Mouse (Mus musculus): Measurements from ENCODE around the gene Fam184a.
"Not testable (repeated sequence)": the region's sequence is repeated elsewhere in the genome, so short reads cannot be mapped to it uniquely, and the experiment has no call there.

Fam184a gene

DNA sequence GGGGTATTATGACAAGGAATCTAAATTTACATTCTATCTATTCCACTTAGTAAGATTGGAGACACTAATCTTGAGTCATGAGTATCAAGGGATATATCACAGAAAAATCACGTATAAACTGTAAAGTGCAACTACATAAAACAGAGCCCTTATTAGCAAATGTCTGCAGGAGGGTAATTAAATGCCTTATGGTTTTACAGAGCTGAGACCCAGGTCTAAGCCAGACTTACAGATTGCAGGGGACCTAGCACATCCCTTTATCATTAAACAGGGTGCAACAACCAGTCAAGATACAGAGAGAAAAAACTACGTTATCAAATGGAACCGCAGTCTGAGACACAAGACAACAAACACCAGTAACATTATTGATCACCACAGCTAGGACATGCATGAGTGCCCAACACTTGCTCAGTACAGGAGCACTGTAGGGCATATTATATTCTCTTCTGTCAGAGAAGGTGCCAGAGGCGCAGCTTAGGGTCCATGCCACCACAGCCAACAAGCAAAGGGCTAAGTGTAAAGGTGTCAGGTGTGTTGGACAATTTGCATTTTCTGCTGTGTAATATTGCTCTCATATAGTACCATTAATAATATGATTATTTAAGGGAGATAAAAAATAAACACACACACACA is 61.9 kb downstream of the Fam184a start:
- DNase-seq (ENCODE audit: low spot score) = no peak

DNA sequence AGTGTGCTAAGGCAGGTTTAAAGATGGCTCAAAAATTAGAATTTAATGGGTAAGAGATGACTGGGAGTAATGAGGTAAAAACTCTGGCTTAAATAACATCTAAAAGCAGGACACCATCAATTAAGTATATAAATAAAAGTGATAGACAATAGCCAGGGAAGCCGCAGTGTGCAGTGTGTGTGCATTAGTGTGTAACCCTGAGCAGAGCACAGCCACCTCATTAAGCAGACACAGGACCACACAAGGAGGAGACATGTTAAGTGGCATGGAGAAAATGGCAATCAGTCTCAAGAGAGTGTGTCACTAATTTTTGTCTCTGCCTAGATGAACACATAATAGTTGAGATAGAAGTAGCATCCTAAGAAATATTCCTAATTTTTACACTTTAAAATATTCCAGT is 62.4 kb downstream of the Fam184a start:
- DNase-seq (ENCODE audit: low spot score) = no peak

DNA sequence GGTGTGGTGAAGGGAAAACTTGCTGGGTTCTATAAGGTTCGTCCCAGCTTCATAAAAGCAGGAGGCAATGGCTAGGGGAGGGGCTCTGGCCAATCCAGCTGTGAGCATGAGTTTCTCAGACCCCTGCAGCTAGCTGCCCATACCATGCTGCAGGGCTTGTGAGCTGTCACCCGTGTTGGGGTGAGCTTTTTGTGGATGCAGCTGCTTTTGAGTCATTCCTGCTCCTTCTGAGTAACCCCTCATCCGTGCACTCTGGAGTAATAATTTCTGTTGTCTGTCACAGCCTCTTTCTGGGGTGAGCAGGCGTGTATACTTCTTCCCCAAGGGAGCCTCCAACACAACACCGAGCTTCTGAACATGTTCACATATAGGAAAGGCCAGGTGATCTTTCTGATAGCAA is 63.0 kb downstream of the Fam184a start:
- no peak for DNase-seq (ENCODE audit: low spot score)

DNA sequence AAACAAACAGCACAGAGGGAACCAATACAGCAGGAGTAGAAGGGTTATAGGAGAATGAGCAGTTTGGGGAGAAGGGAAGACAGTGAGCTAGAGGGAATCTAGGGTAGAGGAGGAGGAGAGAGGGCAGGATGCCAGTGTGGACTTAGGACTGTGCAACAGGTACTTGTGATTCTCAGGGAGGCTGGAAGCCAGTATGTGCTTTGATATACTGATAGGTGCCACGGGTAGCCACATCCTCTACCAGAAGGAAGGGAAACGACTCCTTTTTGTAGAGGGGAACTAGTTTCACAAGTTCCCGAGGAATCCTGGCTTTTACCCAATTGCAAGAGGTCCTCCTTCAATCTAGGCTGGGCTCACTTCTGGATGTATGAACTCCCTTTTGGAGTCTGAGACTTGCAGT is 65.1 kb downstream of the Fam184a start:
- DNase-seq (ENCODE audit: low spot score) = no peak

DNA sequence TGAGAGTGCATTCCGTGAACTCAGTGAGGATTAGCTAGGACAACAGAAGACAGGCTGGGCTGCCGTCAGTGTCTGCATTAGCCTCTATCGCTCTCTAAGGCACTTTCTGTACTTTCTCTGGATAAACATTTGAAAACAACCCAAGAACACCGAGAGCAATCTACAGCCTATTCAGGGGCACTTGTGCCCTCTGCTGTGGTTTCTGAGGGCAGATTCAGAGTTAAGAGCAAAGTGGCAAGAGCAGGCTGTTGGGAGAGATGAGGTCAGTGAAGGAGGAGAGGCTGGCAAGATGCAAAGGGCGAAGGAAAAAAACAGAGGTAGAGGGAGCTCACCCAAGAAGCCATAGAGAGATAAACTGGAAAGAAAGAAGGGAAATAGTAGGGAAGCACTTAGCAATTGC is 67.7 kb downstream of the Fam184a start:
- DNase-seq (ENCODE audit: low spot score) = no peak

DNA sequence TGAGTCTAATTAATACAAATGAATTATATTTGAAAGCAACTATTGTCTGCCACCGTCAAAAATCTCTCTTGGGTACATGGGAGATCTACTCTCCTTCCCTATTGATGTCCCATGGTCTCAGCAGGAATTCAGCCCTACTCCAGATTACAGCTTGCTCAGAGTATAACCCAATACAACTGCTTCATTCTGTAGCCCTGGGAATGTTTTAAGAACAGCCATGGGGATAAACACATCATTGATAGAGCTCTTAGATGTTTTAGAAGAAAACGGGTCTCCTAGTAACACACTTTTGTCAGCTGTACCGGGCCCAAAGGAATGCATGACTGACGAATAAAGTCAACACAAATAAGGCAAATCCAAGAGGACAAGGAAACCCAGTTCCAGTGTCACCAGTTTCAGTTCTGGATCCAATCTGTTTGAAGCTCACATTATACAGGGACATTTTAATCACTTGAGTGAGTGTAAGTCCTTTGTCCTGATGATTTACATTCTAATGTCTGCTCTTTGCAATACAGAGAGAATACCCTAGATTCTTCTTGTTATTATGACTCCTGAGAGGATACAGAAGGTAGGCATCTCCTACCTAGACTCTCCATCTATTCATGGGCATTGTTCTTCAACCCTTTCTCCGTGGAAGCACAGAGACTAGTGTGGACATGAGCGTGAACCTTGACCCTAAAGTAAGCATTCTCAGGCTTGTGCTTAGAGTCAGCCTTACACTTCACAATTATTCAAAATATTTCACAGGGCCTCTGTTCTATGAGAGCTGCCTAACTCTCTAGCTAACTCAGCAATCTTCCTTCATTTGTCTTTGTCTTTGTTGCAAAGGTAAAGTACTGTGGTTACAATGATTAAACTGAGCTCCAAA is 71.0 kb downstream of the Fam184a start:
- DNase-seq (ENCODE audit: low spot score) = no peak

DNA sequence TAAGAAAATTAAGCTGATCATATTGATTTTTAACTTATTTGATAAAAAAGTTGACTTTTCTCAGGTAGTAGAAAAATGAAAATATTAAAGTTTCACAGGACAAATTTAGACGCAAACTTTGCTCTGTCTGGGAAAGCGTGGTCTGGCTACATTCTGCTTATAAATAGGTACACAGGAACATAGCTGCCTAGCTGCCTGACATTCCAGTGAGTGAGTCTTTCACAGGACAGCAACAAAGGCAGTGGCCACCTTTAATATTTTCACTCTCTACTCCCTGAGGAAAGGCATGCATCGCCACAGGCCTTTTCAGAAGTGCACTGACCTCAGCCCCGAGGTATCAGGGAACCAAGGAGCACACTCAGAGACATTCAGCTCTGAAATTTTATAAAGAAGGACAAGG is 89.1 kb downstream of the Fam184a start:
- no peak for DNase-seq (ENCODE audit: low spot score)

DNA sequence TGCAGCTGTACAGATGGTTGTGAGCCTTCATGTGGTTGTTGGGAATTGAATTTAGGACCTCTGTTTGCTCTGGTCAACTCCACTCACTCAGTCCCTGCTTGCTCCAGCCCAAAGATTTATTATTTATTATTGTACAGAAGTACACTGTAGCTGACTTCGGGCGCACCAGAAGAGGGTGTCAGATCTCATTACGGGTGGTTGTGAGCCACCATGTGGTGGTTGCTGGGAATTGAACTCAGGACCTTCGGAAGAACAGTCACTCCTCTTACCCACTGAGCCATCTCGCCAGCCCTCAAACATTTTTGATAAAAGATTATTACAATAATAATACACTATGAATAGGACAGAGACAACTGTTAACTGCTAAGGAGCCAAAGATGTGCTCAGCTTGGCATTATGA is 96.7 kb downstream of the Fam184a start:
- not testable (repeated sequence) for DNase-seq (ENCODE audit: low spot score)

DNA sequence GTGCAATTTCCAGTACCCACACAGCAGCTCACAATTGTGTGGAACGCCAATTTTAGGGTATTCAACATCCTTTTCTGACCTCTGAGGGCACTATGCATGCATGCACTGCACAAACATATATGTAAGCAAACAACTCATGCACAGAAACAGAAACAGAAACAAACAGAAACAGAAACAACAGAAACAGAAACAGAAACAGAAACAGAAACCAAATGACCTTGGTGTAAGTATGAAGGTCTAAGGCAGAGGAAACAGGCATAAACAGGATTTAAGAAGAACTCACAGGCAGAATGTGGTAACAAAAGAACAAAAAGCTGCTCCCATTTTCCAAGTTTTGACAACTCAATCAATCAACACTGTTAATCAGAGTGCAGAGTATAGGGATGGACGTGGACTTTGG is 100.2 kb downstream of the Fam184a start:
- no peak for DNase-seq (ENCODE audit: low spot score)

DNA sequence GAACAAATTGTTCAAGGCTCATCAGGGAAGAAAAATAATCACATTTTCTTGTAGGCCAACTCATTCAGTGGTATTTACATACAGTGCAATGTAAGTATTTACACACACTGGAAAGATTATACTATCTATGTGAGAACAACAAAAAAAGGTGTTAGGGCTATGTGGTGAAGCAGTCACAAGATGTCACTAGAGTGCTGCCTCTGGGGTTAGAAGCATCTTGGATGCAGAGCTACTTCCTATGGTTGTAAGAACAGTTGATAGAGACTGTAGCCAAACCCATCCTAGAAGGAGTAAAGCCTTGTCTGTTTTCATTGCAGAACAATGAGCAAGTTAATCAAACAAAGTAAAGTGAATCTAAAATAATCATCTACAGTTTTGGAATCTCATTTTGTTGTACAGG is 109.4 kb downstream of the Fam184a start:
- no peak for DNase-seq (ENCODE audit: low spot score)

DNA sequence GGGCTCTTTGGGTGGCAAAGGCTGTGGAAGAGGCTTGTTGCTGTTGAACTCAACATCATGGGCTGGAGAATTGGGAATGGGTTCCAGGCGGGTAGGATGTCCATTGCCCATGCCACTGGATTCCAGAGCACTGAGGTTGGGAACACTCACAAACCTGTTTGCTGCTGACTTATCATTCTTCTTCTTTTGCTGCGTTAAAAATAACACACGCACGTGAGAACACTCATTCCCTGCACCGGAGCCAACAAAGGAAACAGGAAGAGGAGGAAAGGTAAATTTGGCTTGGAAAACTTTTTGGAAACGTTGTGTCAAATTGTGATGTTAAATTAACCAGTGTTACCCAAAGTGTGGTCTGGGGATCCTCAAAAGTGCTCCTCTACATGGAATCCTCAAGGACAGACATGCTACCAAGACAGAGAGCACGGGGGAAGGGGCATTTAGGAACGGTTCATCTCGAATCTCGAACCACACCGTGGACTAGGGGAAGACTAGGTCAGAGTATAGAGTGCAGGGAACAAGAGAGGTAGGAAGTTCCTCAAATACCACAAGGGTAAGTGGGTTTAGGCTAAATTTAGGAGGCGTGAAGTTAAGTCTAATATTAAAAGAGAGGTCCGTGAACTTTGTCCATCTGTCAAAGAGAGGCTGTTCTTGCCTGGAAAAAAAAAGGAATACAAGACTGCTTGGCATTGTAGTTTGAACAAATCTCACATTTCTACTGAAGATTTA is 115.5 kb downstream of the Fam184a start:
- no peak for DNase-seq (ENCODE audit: low spot score)

DNA sequence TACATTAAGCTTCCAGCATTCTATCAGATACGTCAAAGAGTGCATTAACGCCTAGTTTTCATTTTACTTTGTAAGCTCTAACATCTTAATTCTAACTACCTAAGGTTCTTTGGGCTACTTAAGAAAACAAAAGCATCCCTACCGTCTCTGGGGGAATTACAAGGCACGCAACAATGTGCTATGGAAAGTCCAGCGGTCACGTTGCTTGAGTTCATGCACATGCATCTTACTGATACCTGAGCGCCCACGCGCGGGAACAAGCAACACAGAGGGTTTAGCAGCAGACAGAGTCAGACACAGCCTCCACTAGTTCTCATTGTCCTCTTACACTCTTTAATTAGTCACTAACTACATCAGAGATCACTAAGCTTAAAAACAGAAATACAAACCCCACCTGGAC is 116.8 kb downstream of the Fam184a start:
- no peak for DNase-seq (ENCODE audit: low spot score)

DNA sequence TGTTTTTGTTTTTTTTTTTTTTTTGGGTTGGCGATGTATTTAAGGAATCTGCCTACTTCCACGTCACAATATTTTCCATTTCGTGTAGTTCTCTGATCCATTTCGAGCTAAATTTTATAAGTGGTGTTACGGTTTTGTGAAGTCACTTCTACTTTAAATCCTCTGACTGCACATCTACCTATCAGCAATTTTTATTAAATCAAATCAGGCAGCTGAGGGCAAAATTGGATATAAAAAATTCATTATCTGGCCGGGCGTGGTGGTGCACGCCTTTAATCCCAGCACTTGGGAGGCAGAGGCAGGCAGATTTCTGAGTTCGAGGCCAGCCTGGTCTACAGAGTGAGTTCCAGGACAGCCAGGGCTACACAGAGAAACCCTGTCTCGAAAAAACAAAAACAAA is 120.6 kb downstream of the Fam184a start, which contains the start of gene Mcm9:
Gene Mcm9 (minus strand): TSS at position 101 of the 400 bp plus-strand sequence.
- DNase-seq (ENCODE audit: low spot score) = not testable (repeated sequence)

DNA sequence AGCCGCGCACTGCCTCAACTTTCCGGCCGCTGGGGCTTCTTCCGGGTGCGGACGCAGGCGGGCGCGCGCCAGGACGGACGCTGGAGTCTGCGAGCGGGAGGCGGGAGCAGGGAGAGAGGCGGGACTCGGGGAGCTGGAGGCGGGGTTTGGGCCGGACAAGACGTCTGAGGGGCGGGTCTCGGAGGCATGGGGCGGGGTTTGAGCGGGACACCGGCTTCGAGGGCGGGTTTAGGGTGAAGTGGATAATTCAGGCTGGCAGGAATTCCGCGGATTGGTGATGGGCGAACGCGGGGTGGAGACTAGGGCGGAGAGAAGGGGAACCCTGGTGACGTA is 121.0 kb downstream of the Fam184a start:
- DNase-seq (ENCODE audit: low spot score) = peak; percentile 91

DNA sequence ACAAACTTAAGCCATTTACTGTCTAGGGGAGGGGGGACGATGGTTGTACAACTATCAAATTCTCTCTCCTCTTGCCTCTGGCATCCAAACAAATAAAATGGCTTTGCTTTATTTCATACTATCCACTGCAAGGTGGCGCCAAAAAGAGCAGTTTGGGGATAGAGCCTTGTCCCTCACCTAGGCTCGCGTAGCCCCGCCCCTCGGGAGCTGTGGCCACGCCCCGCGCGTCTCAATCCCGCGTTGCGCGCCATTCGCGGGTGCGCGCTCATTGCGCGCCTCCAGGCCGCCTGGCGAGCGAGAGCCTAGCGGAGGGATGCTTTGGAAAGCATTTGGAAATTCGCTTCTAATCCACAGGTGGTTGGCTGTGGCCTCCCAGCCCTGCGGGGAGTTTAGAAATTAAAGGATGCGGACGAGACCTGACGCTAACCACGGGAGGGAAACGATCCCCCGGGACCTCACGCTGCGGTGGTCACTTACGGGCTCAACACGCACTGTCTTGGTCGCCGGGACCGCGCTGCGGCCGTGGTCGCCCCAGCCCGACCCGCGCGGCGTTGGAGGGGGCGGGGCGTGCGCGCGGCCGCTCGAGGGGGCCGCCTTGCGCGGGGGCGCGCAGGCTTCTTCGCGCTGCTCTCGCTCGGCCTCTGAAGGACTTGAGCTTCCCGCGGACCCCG is 121.5 kb downstream of the Fam184a start:
- peak; percentile 94 for DNase-seq (ENCODE audit: low spot score)

DNA sequence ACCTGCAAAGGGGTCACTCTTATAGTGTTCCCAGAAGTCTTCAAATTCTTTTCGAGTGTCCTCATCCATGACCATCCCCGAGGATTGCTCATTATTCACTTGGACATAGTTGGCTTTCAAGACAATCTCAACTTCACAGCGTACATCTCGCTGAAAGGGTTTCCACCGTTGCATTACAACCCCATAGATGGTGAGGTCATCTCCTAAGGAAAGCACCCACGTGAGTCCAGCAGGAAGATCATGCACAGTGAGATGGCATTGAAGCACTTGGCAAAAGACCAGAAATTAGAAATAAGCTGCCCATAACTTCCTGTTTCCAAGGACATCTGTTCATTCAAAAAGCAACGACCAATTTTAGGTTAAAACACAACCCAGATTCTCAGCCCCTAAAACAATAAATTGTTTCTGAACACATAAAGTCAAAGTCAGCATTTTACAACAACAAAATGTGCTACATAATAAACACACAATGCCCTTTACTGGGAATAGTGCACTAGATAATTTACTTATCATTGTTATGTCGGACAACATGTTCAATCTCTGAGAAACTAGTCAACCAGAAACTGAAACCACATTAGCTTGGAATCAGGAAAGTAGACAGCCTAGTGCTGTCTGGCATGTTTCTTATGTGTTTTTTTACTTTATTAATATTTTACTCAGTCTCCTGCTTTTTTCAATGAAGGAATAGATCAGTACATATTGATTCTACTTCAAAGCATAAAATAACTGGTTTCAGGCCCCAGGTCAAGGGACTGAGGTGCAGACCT is 134.9 kb downstream of the Fam184a start:
- DNase-seq (ENCODE audit: low spot score) = no peak

DNA sequence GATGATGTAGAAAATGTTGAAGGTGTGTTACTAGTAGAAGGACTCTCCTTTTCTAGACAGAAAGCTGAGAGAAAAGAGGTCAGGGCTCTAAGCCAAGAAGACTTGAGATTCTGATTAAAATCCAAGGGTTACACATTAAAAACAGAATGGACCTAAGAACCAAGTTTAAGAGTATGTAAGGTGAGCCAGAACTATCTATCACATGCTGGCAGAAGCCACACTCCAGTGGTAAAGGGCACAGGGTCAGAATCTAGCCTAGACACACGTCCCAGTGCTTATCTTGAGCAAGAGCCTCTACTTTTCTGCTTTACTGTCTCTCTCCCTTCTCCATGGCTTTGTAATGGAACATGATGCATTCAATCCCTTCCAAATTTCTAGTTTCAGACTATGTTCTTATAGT is 137.0 kb downstream of the Fam184a start:
- DNase-seq (ENCODE audit: low spot score) = no peak

DNA sequence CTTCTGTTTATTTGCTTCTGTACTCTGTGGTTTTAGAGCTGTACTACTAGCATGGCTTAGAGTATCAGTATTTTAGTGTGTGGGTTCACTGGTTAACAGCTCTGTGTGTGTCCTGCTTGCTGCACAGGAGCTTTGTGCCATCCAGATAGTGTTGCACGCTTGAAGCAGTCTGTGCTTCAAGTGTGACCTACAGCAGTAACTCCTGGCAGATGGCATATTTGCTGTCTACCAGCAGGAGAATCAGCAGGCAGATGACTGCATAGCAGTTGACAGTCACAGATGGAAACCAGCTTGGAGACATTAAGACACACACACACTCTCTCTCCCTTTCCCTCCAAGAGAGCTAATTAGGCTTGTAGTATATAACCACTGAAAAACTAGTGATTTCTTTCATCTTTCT is 138.8 kb downstream of the Fam184a start:
- DNase-seq (ENCODE audit: low spot score) = no peak

DNA sequence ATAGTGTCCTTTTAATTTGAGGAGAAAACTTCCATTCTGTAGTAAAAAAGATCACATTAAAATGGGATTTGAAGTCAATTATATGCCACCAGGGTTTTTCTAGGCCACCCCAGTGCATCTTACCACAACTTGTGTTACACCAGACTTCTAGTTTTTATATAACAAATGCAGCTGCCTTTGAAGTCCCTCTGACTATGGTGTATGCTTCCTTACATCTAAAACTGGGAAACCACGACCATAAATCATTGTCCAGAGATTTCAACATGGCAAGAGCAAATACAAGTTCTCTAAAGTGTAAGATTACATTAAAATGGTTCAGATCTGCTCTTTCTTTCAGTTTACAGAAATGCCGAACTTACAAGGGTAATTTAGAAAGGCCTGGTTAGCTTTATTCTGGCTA is 142.6 kb downstream of the Fam184a start:
- DNase-seq (ENCODE audit: low spot score) = no peak

DNA sequence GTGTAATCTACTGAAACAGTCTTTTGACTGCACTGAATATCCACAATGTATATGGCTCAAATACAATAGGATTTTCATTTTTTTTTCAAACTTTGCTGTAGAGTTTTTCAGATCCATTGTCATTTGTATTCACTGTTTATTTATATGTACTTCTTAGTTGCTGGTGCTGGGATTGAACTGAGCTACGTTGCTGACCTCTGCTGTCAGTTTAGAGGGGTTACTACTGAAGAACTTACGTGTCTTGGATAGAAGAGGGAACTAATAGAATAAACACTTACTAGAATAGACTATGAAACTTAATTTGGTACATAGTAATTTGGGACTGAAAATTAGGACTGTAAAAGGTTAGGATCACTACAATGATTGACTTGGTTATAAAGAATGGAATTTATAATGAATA is 145.6 kb downstream of the Fam184a start:
- no peak for DNase-seq (ENCODE audit: low spot score)

DNA sequence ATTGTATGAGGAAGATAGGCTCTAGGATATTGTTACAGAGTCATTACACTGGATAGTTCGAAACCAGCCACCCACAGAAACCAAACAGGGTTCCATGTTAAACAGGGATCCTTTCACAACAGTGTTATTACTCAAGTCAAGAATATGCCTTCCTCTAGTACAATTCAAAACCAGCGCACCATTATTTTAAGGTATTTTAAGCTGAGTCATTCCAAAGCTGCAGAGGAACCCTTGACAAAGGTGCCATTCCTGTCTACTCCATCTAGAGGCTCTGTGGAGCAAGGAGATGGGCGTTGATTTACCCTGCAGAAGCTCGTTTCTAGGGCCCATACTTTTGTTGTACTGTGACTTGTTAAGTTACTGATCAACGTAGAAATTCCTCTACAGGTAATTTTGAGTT is 152.1 kb downstream of the Fam184a start:
- no peak for DNase-seq (ENCODE audit: low spot score)
